Mouse (Mus musculus) cerebellum, postnatal 4 days (tissue): ENCODE measurements around the gene Ccr1l1.
"Not testable (repeated sequence)": the region's sequence is repeated elsewhere in the genome, so short reads cannot be mapped to it uniquely, and the experiment has no call there.

ENCODE experiments used
- DNase-seq, 2 experiments: peaks; one replicate each; pipeline ENCODE4 v3.0.0; 2022; ENCODE audit warnings: low spot score in 2 of 2, mixed read lengths in 1 of 2

Ccr1l1 gene

GRCm38 (mm10) chr9:123978308-123978707, at the start of gene Ccr1l1:
Ccr1l1 (minus strand) TSS chr9:123978408.
- no peak for DNase-seq

- no peak for DNase-seq
These were observed 43.5 kb upstream of the Ccr1l1 start, which contains the start of gene Ccr3 for GRCm38 (mm10) chr9:124021672-124022071. Ccr3 (plus strand) TSS chr9:124021972.

GRCm38 (mm10) chr9:124019887-124020286, 41.7 kb upstream of the Ccr1l1 start:
- DNase-seq = no peak

- DNase-seq = no peak
These were observed 37.8 kb upstream of the Ccr1l1 start for GRCm38 (mm10) chr9:124016048-124016447.

- no peak for DNase-seq
These were observed 36.9 kb upstream of the Ccr1l1 start for GRCm38 (mm10) chr9:124014985-124015652.

GRCm38 (mm10) chr9:124013270-124013669, 35.1 kb upstream of the Ccr1l1 start:
- no peak for DNase-seq

- no peak for DNase-seq
These were observed 34.5 kb upstream of the Ccr1l1 start for GRCm38 (mm10) chr9:124012691-124013090.

- DNase-seq = no peak
These were observed 21.6 kb upstream of the Ccr1l1 start for GRCm38 (mm10) chr9:123999784-124000183.

GRCm38 (mm10) chr9:123997719-123998118, 19.5 kb upstream of the Ccr1l1 start:
- DNase-seq = no peak

GRCm38 (mm10) chr9:123991312-123991906, 13.2 kb upstream of the Ccr1l1 start:
- DNase-seq = no peak

GRCm38 (mm10) chr9:123989671-123990070, 11.5 kb upstream of the Ccr1l1 start:
- DNase-seq = no peak

- no peak for DNase-seq
These were observed 8.0 kb upstream of the Ccr1l1 start for GRCm38 (mm10) chr9:123986217-123986616.

GRCm38 (mm10) chr9:123984943-123985342, 6.7 kb upstream of the Ccr1l1 start:
- DNase-seq = no peak

- no peak for DNase-seq
These were observed 4.5 kb upstream of the Ccr1l1 start for GRCm38 (mm10) chr9:123982720-123983119.

- DNase-seq = no peak
These were observed 3.7 kb upstream of the Ccr1l1 start for GRCm38 (mm10) chr9:123981909-123982308.

GRCm38 (mm10) chr9:123980858-123981475, 2.8 kb upstream of the Ccr1l1 start:
- DNase-seq = not testable (repeated sequence)

- no peak for DNase-seq
These were observed 1.1 kb downstream of the Ccr1l1 start for GRCm38 (mm10) chr9:123976876-123977663.

- no peak for DNase-seq
These were observed 2.6 kb downstream of the Ccr1l1 start for GRCm38 (mm10) chr9:123975630-123976029.

- no peak for DNase-seq
These were observed 9.8 kb downstream of the Ccr1l1 start, which contains the start of gene Ccr1 for GRCm38 (mm10) chr9:123968290-123968912. Ccr1 (minus strand) TSS chr9:123968692.

- DNase-seq = not testable (repeated sequence)
These were observed 11.2 kb downstream of the Ccr1l1 start for GRCm38 (mm10) chr9:123966858-123967495.

GRCm38 (mm10) chr9:123964776-123965175, 13.4 kb downstream of the Ccr1l1 start:
- DNase-seq = no peak
